Mouse (Mus musculus) NIH3T3 (cell line): ENCODE results near the gene Rbbp4.

Experiments
- DNase-seq: peaks from one replicate; pipeline ENCODE4 v3.0.0-alpha.2; 2012; ENCODE audit warnings: low read depth

The Rbbp4 gene

GRCm38 (mm10) chr4:129353176-129353575, 18.0 kb upstream of the Rbbp4 start:
- no peak for DNase-seq

- no peak for DNase-seq
Measured at GRCm38 (mm10) chr4:129351111-129351510, 15.9 kb upstream of the Rbbp4 start.

GRCm38 (mm10) chr4:129350644-129351043, 15.5 kb upstream of the Rbbp4 start:
- peak; percentile 94 for DNase-seq

GRCm38 (mm10) chr4:129346481-129347154, 11.4 kb upstream of the Rbbp4 start:
- no peak for DNase-seq

GRCm38 (mm10) chr4:129342705-129343104, 7.5 kb upstream of the Rbbp4 start:
- no peak for DNase-seq

- DNase-seq: peak; percentile 37
Measured at GRCm38 (mm10) chr4:129341888-129342287, 6.7 kb upstream of the Rbbp4 start.

- no peak for DNase-seq
Measured at GRCm38 (mm10) chr4:129339743-129340142, 4.6 kb upstream of the Rbbp4 start.

GRCm38 (mm10) chr4:129336291-129336690, 1.1 kb upstream of the Rbbp4 start:
- DNase-seq: peak; percentile 50

- no peak for DNase-seq
Measured at GRCm38 (mm10) chr4:129334677-129335215, 424 bp downstream of the Rbbp4 start.

- DNase-seq: peak; percentile 52
Measured at GRCm38 (mm10) chr4:129332846-129333245, 2.3 kb downstream of the Rbbp4 start.

GRCm38 (mm10) chr4:129326191-129326590, 9.0 kb downstream of the Rbbp4 start:
- DNase-seq: no peak

- peak; percentile 81 for DNase-seq
Measured at GRCm38 (mm10) chr4:129324756-129325155, 10.4 kb downstream of the Rbbp4 start.

GRCm38 (mm10) chr4:129323491-129323890, 11.7 kb downstream of the Rbbp4 start:
- DNase-seq: no peak

- no peak for DNase-seq
Measured at GRCm38 (mm10) chr4:129322042-129322441, 13.1 kb downstream of the Rbbp4 start.

- no peak for DNase-seq
Measured at GRCm38 (mm10) chr4:129320876-129321275, 14.3 kb downstream of the Rbbp4 start.

GRCm38 (mm10) chr4:129313886-129314285, 21.3 kb downstream of the Rbbp4 start:
- DNase-seq: no peak

- DNase-seq: no peak
Measured at GRCm38 (mm10) chr4:129307936-129308335, 27.2 kb downstream of the Rbbp4 start.

- DNase-seq: no peak
Measured at GRCm38 (mm10) chr4:129304306-129304705, 30.9 kb downstream of the Rbbp4 start.

GRCm38 (mm10) chr4:129303816-129304215, 31.4 kb downstream of the Rbbp4 start:
- peak; percentile 32 for DNase-seq

- peak; percentile 70 for DNase-seq
Measured at GRCm38 (mm10) chr4:129303401-129303800, 31.8 kb downstream of the Rbbp4 start.

- no peak for DNase-seq
Measured at GRCm38 (mm10) chr4:129299121-129299520, 36.0 kb downstream of the Rbbp4 start.

- DNase-seq: peak; percentile 58
Measured at GRCm38 (mm10) chr4:129297724-129298123, 37.4 kb downstream of the Rbbp4 start.

- no peak for DNase-seq
Measured at GRCm38 (mm10) chr4:129296066-129296465, 39.1 kb downstream of the Rbbp4 start.

GRCm38 (mm10) chr4:129295188-129295587, 40.0 kb downstream of the Rbbp4 start:
- DNase-seq: no peak
